Mouse (Mus musculus) limb, embryonic 10.5 days (tissue): ENCODE measurements around the gene Tcp10a. TPM values are rescaled to one million over a fixed set of nuclear protein-coding genes. Genes with fewer than 3 reads are reported as not detected.
"Not testable (repeated sequence)": the region's sequence is repeated elsewhere in the genome, so short reads cannot be mapped to it uniquely, and the experiment has no call there.

Source experiments
- DNase-seq: peaks from one replicate; pipeline ENCODE4 v3.0.0-alpha.2; 2017; ENCODE audit warnings: low spot score
- H3K27ac ChIP-seq: fragments of 300-500 bp; sonication (generic); 2 replicates; pipeline ENCODE4 v1.5.1; 2016; ENCODE audit warnings: mild to moderate bottlenecking
- H3K27me3 ChIP-seq: fragments of 300-500 bp; sonication (generic); 2 replicates; pipeline ENCODE4 v1.6.1; 2016; ENCODE audit warnings: low read depth, mild to moderate bottlenecking; ENCODE audit not compliant: poor library complexity, severe bottlenecking
- H3K36me3 ChIP-seq: fragments of 300-500 bp; sonication (generic); 2 replicates; pipeline ENCODE4 v1.6.1; 2016; ENCODE audit warnings: mild to moderate bottlenecking, moderate library complexity
- H3K4me1 ChIP-seq: fragments of 300-500 bp; sonication (generic); 2 replicates; pipeline ENCODE4 v1.6.1; 2016
- H3K4me3 ChIP-seq: fragments of 300-500 bp; sonication (generic); 2 replicates; pipeline ENCODE4 v1.5.1; 2016; ENCODE audit warnings: mild to moderate bottlenecking, moderate library complexity
- H3K9me3 ChIP-seq: fragments of 300-500 bp; sonication (generic); replicated peaks from 2 replicates; pipeline ENCODE4 v1.6.1; 2016; ENCODE audit warnings: mild to moderate bottlenecking
- WGBS: fragments of 180-500 bp; shearing (Covaris S2); methylation state at CpG from one replicate; pipeline ENCODE4 v1.1.7; 2016; 5-methylcytosine and 5-hydroxymethylcytosine counted together
- polyA plus RNA-seq: library from polyadenylated mRNA; unstranded; fragments of >200 nt; fragmentation: Nextera tagmentation; extraction: Ambion mirVana; gene quantifications from 2 replicates; pipeline ENCODE4 v1.2.1, GENCODE M21; 2016

Gene Tcp10a
- polyA plus RNA-seq, 1 experiment from 2014 or later, result not detected

GRCm38 (mm10) chr17:7337381-7337780 lies 12.9 kb downstream of the Tcp10a start:
- not testable (repeated sequence) for H3K4me1 ChIP-seq, H3K4me3 ChIP-seq, H3K27me3 ChIP-seq, DNase-seq, H3K9me3 ChIP-seq, H3K36me3 ChIP-seq, H3K27ac ChIP-seq
- WGBS, result 72% methylated on average over 9 of the region's 9 CpGs

GRCm38 (mm10) chr17:7348765-7349164 lies 24.3 kb downstream of the Tcp10a start:
- not testable (repeated sequence) for H3K27me3 ChIP-seq, DNase-seq
- whole genome bisulfite sequencing, result 92% methylated on average over 2 of the region's 3 CpGs

GRCm38 (mm10) chr17:7352596-7352995 lies 28.1 kb downstream of the Tcp10a start, which contains the start of gene Ttll2:
Gene Ttll2, minus strand, starts transcription at chr17:7352696.
- DNase-seq, H3K4me3 ChIP-seq, H3K4me1 ChIP-seq, H3K27me3 ChIP-seq, H3K9me3 ChIP-seq, H3K36me3 ChIP-seq, H3K27ac ChIP-seq: not testable (repeated sequence)
- WGBS, result 83% methylated on average over 1 of the region's 1 CpGs

More at GRCm38 (mm10) chr17:7348765-7349164, 24.3 kb downstream of the Tcp10a start:
- not testable (repeated sequence) for H3K36me3 ChIP-seq, H3K9me3 ChIP-seq, H3K27ac ChIP-seq, H3K4me3 ChIP-seq, H3K4me1 ChIP-seq

GRCm38 (mm10) chr17:7359806-7360205 lies 35.4 kb downstream of the Tcp10a start:
- 90% methylated on average over 4 of the region's 4 CpGs for WGBS
- not testable (repeated sequence) for H3K36me3 ChIP-seq, H3K27me3 ChIP-seq, H3K9me3 ChIP-seq, DNase-seq, H3K27ac ChIP-seq, H3K4me1 ChIP-seq, H3K4me3 ChIP-seq

GRCm38 (mm10) chr17:7360749-7361465 lies 36.5 kb downstream of the Tcp10a start:
- H3K36me3 ChIP-seq, result not testable (repeated sequence)
- WGBS, result 90% methylated on average over 9 of the region's 9 CpGs

GRCm38 (mm10) chr17:7365615-7366014 lies 41.2 kb downstream of the Tcp10a start:
- H3K27me3 ChIP-seq, DNase-seq, H3K36me3 ChIP-seq, H3K9me3 ChIP-seq, H3K4me1 ChIP-seq, H3K4me3 ChIP-seq, H3K27ac ChIP-seq: not testable (repeated sequence)
- no CpG with 5 or more reads among the region's 3 CpGs for WGBS

More at GRCm38 (mm10) chr17:7360749-7361465, 36.5 kb downstream of the Tcp10a start:
- not testable (repeated sequence) for DNase-seq, H3K27me3 ChIP-seq, H3K27ac ChIP-seq, H3K4me3 ChIP-seq, H3K9me3 ChIP-seq, H3K4me1 ChIP-seq

- H3K36me3 ChIP-seq, DNase-seq, H3K27ac ChIP-seq, H3K27me3 ChIP-seq, H3K4me3 ChIP-seq, H3K4me1 ChIP-seq, H3K9me3 ChIP-seq: not testable (repeated sequence)
- no CpG with 5 or more reads among the region's 1 CpGs for WGBS
These were observed 41.8 kb downstream of the Tcp10a start for GRCm38 (mm10) chr17:7366265-7366664.

- WGBS, result 68% methylated on average over 5 of the region's 7 CpGs
- H3K9me3 ChIP-seq, H3K4me3 ChIP-seq, H3K27me3 ChIP-seq, H3K36me3 ChIP-seq, DNase-seq, H3K27ac ChIP-seq, H3K4me1 ChIP-seq: not testable (repeated sequence)
These were observed 42.4 kb downstream of the Tcp10a start for GRCm38 (mm10) chr17:7366676-7367374.

- H3K9me3 ChIP-seq, H3K36me3 ChIP-seq, H3K27ac ChIP-seq, H3K4me1 ChIP-seq, H3K27me3 ChIP-seq, DNase-seq, H3K4me3 ChIP-seq: not testable (repeated sequence)
- WGBS, result 82% methylated on average over 6 of the region's 6 CpGs
These were observed 45.0 kb downstream of the Tcp10a start for GRCm38 (mm10) chr17:7369401-7369800.

- H3K4me1 ChIP-seq, H3K9me3 ChIP-seq, H3K4me3 ChIP-seq, H3K27ac ChIP-seq, H3K36me3 ChIP-seq, H3K27me3 ChIP-seq, DNase-seq: not testable (repeated sequence)
- 90% methylated on average over 2 of the region's 5 CpGs for WGBS
These were observed 47.4 kb downstream of the Tcp10a start, which contains the start of gene Gm49630 for GRCm38 (mm10) chr17:7371879-7372278. Gene Gm49630, minus strand, starts transcription at chr17:7371979.

- H3K36me3 ChIP-seq, H3K4me1 ChIP-seq, H3K27ac ChIP-seq, H3K4me3 ChIP-seq, H3K9me3 ChIP-seq, H3K27me3 ChIP-seq, DNase-seq: not testable (repeated sequence)
- 88% methylated on average over 1 of the region's 3 CpGs for WGBS
These were observed 52.7 kb downstream of the Tcp10a start for GRCm38 (mm10) chr17:7376951-7377700.

- H3K9me3 ChIP-seq, DNase-seq, H3K4me1 ChIP-seq, H3K36me3 ChIP-seq, H3K27me3 ChIP-seq, H3K27ac ChIP-seq, H3K4me3 ChIP-seq: not testable (repeated sequence)
- WGBS, result 70% methylated on average over 3 of the region's 3 CpGs
These were observed 53.5 kb downstream of the Tcp10a start for GRCm38 (mm10) chr17:7377907-7378306.

- not testable (repeated sequence) for H3K4me3 ChIP-seq, H3K9me3 ChIP-seq, H3K27ac ChIP-seq, DNase-seq, H3K27me3 ChIP-seq, H3K4me1 ChIP-seq, H3K36me3 ChIP-seq
- 89% methylated on average over 1 of the region's 3 CpGs for WGBS
These were observed 58.3 kb downstream of the Tcp10a start for GRCm38 (mm10) chr17:7382711-7383110.
